Mouse (Mus musculus): Measurements from ENCODE around the gene Gad1. TPM values are rescaled to one million over a fixed set of nuclear protein-coding genes. Genes with fewer than 3 reads are reported as not detected.

The Gad1 gene
- total and polyA plus RNA-seq, 2 experiments from 2014 or later, result 106 to 113 TPM

- Histone ChIP-seq H3K9me3 (ENCODE audit: low read length) (no peaks in the 10 kb centered on the region), H3K4me3 (ENCODE audit: low read length) (peak overlapping the region; percentile 24), H3K4me2 (ENCODE audit: low read depth, low read length) (peak overlapping the region; percentile 59), H3K9ac (replicated peaks; ENCODE audit: low read length) (peak overlapping the region; percentile 28; the same call in 1 of the 2 replicates), H3K36me3 (ENCODE audit: insufficient read depth, low read length) (no peaks in the 10 kb centered on the region), H3K4me1 (ENCODE audit: insufficient read depth, low read length) (peaks cover 4% of the 10 kb centered on the region; the same call in 1 of the 2 replicates), H3K27ac (peak overlapping the region; percentile 49), H3K27me3 (ENCODE audit: insufficient read depth, low read length) (peaks cover 19% of the 10 kb centered on the region; the same call in 1 of the 2 replicates)
- 9% methylated on average over 24 of the region's 24 CpGs for WGBS
- no peak for ATAC-seq
- no peak for TF ChIP-seq CTCF (IDR thresholded peaks at IDR 0.05; ENCODE audit: low read depth)
- DNase-seq (ENCODE audit: low spot score), result no peak
These were observed 6.1 kb downstream of the Gad1 start for GRCm38 (mm10) chr2:70558843-70559451.

GRCm38 (mm10) chr2:70559520-70559919, 6.6 kb downstream of the Gad1 start:
- H3K4me2 ChIP-seq (ENCODE audit: low read depth, low read length), result peak overlapping the region; percentile 59
- 0 out of 2 replicates have a peak overlapping the region, but pooled peaks have one; percentile 28 for H3K9ac ChIP-seq (replicated peaks; ENCODE audit: low read length)
- H3K4me1 ChIP-seq (ENCODE audit: insufficient read depth, low read length), result peaks cover 4% of the 10 kb centered on the region; the same call in 1 of the 2 replicates
- ATAC-seq (no peak), DNase-seq (ENCODE audit: low spot score) (peak; percentile 61)
- H3K27ac ChIP-seq, result peak overlapping the region; percentile 49
- peak overlapping the region; percentile 24 for H3K4me3 ChIP-seq (ENCODE audit: low read length)
- H3K9me3 ChIP-seq (ENCODE audit: low read length), result no peaks in the 10 kb centered on the region
- H3K36me3 ChIP-seq (ENCODE audit: insufficient read depth, low read length), result no peaks in the 10 kb centered on the region
- H3K27me3 ChIP-seq (ENCODE audit: insufficient read depth, low read length), result peaks cover 19% of the 10 kb centered on the region; the same call in 1 of the 2 replicates
- peak; percentile 10; the same call in 1 of the 2 replicates for TF ChIP-seq CTCF (IDR thresholded peaks at IDR 0.05; ENCODE audit: low read depth)
- 4% methylated on average over 13 of the region's 13 CpGs for WGBS

GRCm38 (mm10) chr2:70561077-70561795, 8.4 kb downstream of the Gad1 start:
- ATAC-seq, result peak; percentile 62

GRCm38 (mm10) chr2:70562011-70562491, 9.2 kb downstream of the Gad1 start:
- H3K27ac ChIP-seq, result peak overlapping the region; percentile 85
- H3K9ac ChIP-seq (replicated peaks; ENCODE audit: low read length), result peak overlapping the region; percentile 56
- H3K4me1 ChIP-seq (ENCODE audit: insufficient read depth, low read length), result peaks cover 4% of the 10 kb centered on the region; the same call in 1 of the 2 replicates
- no peaks in the 10 kb centered on the region for H3K9me3 ChIP-seq (ENCODE audit: low read length)
- WGBS, result under 1% methylated on average over 42 of the region's 42 CpGs
- H3K27me3 ChIP-seq (ENCODE audit: insufficient read depth, low read length), result peaks cover 40% of the 10 kb centered on the region; the same call in 1 of the 2 replicates
- H3K4me3 ChIP-seq (ENCODE audit: low read length), result peak overlapping the region; percentile 48
- DNase-seq (ENCODE audit: low spot score) (peak; percentile 62), ATAC-seq (peak; percentile 6; the same call in 1 of the 2 replicates)
- TF ChIP-seq CTCF (IDR thresholded peaks at IDR 0.05; ENCODE audit: low read depth), result no peak
- no peaks in the 10 kb centered on the region for H3K36me3 ChIP-seq (ENCODE audit: insufficient read depth, low read length)
- H3K4me2 ChIP-seq (ENCODE audit: low read depth, low read length), result peak overlapping the region; percentile 59

More at GRCm38 (mm10) chr2:70561077-70561795, 8.4 kb downstream of the Gad1 start:
- H3K4me2 ChIP-seq (ENCODE audit: low read depth, low read length), result peak overlapping the region; percentile 59
- peak overlapping the region; percentile 48 for H3K4me3 ChIP-seq (ENCODE audit: low read length)
- H3K36me3 ChIP-seq (ENCODE audit: insufficient read depth, low read length), result no peaks in the 10 kb centered on the region
- under 1% methylated on average over 29 of the region's 29 CpGs for WGBS
- H3K27ac ChIP-seq, result peak overlapping the region; percentile 85
- TF ChIP-seq CTCF (IDR thresholded peaks at IDR 0.05; ENCODE audit: low read depth), result peak; percentile 77
- H3K9ac ChIP-seq (replicated peaks; ENCODE audit: low read length), result peak overlapping the region; percentile 56; the same call in 1 of the 2 replicates
- H3K9me3 ChIP-seq (ENCODE audit: low read length), result no peaks in the 10 kb centered on the region
- peaks cover 4% of the 10 kb centered on the region; the same call in 1 of the 2 replicates for H3K4me1 ChIP-seq (ENCODE audit: insufficient read depth, low read length)
- H3K27me3 ChIP-seq (ENCODE audit: insufficient read depth, low read length), result peaks cover 33% of the 10 kb centered on the region; the same call in 1 of the 2 replicates
- peak; percentile 84 for DNase-seq (ENCODE audit: low spot score)

GRCm38 (mm10) chr2:70562611-70562980, 9.7 kb downstream of the Gad1 start:
- peak overlapping the region; percentile 59 for H3K4me2 ChIP-seq (ENCODE audit: low read depth, low read length)
- WGBS, result under 1% methylated on average over 25 of the region's 34 CpGs
- H3K9me3 ChIP-seq (ENCODE audit: low read length), result no peaks in the 10 kb centered on the region
- peak overlapping the region; percentile 56 for H3K9ac ChIP-seq (replicated peaks; ENCODE audit: low read length)
- no peaks in the 10 kb centered on the region for H3K36me3 ChIP-seq (ENCODE audit: insufficient read depth, low read length)
- peaks cover 42% of the 10 kb centered on the region; the same call in 1 of the 2 replicates for H3K27me3 ChIP-seq (ENCODE audit: insufficient read depth, low read length)
- TF ChIP-seq CTCF (IDR thresholded peaks at IDR 0.05; ENCODE audit: low read depth), result no peak
- H3K4me1 ChIP-seq (ENCODE audit: insufficient read depth, low read length), result peaks cover 4% of the 10 kb centered on the region; the same call in 1 of the 2 replicates
- ATAC-seq (no peak), DNase-seq (ENCODE audit: low spot score) (peak; percentile 27)
- H3K27ac ChIP-seq, result peak overlapping the region; percentile 85
- peak overlapping the region; percentile 48 for H3K4me3 ChIP-seq (ENCODE audit: low read length)

- DNase-seq (ENCODE audit: low spot score) (peak; percentile 40), ATAC-seq (no peak)
- Histone ChIP-seq H3K4me1 (ENCODE audit: insufficient read depth, low read length) (peaks cover 4% of the 10 kb centered on the region; the same call in 1 of the 2 replicates), H3K4me2 (ENCODE audit: low read depth, low read length) (peak overlapping the region; percentile 59), H3K9me3 (ENCODE audit: low read length) (no peaks in the 10 kb centered on the region), H3K4me3 (ENCODE audit: low read length) (peak overlapping the region; percentile 48), H3K27ac (peak overlapping the region; percentile 85), H3K9ac (replicated peaks; ENCODE audit: low read length) (peak overlapping the region; percentile 56), H3K36me3 (ENCODE audit: insufficient read depth, low read length) (no peaks in the 10 kb centered on the region), H3K27me3 (ENCODE audit: insufficient read depth, low read length) (peaks cover 42% of the 10 kb centered on the region; the same call in 1 of the 2 replicates)
- TF ChIP-seq CTCF (IDR thresholded peaks at IDR 0.05; ENCODE audit: low read depth), result no peak
- WGBS, result 1% methylated on average over 38 of the region's 40 CpGs
These were observed 10.3 kb downstream of the Gad1 start for GRCm38 (mm10) chr2:70562981-70563671.

All from hindbrain, postnatal 0 days (tissue).